Mouse (Mus musculus) kidney, embryonic 14.5 days (tissue): ENCODE measurements around the gene Stra6. TPM values are rescaled to one million over a fixed set of nuclear protein-coding genes. Genes with fewer than 3 reads are reported as not detected.

Experiments
- ATAC-seq: fragments of 200-750 bp; cut with Nextera tagmentation; 2 replicates; pipeline ENCODE4 v1.8.0; 2017; ENCODE audit warnings: moderate number of reproducible peaks, mild to moderate bottlenecking, moderate TSS enrichment, moderate library complexity; ENCODE audit not compliant: low FRiP score, low TSS enrichment
- H3K27ac ChIP-seq: fragments of 300-500 bp; sonication (generic); 2 replicates; pipeline ENCODE4 v1.5.1; 2014; ENCODE audit warnings: low read depth, mild to moderate bottlenecking, low read length, moderate library complexity, mixed read lengths
- H3K27me3 ChIP-seq: fragments of 300-500 bp; sonication (generic); 2 replicates; pipeline ENCODE4 v1.6.1; 2014; ENCODE audit warnings: mild to moderate bottlenecking, low read length; ENCODE audit not compliant: control insufficient read depth, insufficient read depth
- H3K36me3 ChIP-seq: fragments of 300-500 bp; sonication (generic); 2 replicates; pipeline ENCODE4 v1.6.1; 2014; ENCODE audit warnings: low read length, mixed read lengths; ENCODE audit not compliant: control insufficient read depth, insufficient read depth
- H3K4me1 ChIP-seq: fragments of 300-500 bp; sonication (generic); 2 replicates; pipeline ENCODE4 v1.6.1; 2014; ENCODE audit warnings: low read length, mixed read lengths; ENCODE audit not compliant: control insufficient read depth, insufficient read depth
- H3K4me2 ChIP-seq: fragments of 300-500 bp; sonication (generic); replicated peaks from 2 replicates; pipeline ENCODE4 v1.6.1; 2014; ENCODE audit warnings: low read depth, mild to moderate bottlenecking, low read length
- H3K4me3 ChIP-seq: fragments of 300-500 bp; sonication (generic); 2 replicates; pipeline ENCODE4 v1.5.1; 2014; ENCODE audit warnings: mild to moderate bottlenecking, low read length
- H3K9ac ChIP-seq: fragments of 300-500 bp; sonication (generic); 2 replicates; pipeline ENCODE4 v1.6.1; 2014; ENCODE audit warnings: low read depth, mild to moderate bottlenecking, low read length, moderate library complexity
- H3K9me3 ChIP-seq: fragments of 300-500 bp; sonication (generic); 2 replicates; pipeline ENCODE4 v1.6.1; 2016; ENCODE audit warnings: low read length; ENCODE audit not compliant: control insufficient read depth
- WGBS: fragments of 180-500 bp; shearing (Covaris S2); extraction: QIAGEN DNeasy Blood & Tissue Kit; methylation state at CpG from one replicate; pipeline ENCODE4 v1.1.7; 2014; 5-methylcytosine and 5-hydroxymethylcytosine counted together
- polyA plus RNA-seq: library from polyadenylated mRNA; unstranded; fragments of >200 nt; fragmentation: Nextera tagmentation; extraction: Ambion mirVana; gene quantifications from 2 replicates; pipeline ENCODE4 v1.2.1, GENCODE M21; 2014

Stra6 gene
- polyA plus RNA-seq, 1 experiment from 2014 or later, result 39.2 TPM

DNA sequence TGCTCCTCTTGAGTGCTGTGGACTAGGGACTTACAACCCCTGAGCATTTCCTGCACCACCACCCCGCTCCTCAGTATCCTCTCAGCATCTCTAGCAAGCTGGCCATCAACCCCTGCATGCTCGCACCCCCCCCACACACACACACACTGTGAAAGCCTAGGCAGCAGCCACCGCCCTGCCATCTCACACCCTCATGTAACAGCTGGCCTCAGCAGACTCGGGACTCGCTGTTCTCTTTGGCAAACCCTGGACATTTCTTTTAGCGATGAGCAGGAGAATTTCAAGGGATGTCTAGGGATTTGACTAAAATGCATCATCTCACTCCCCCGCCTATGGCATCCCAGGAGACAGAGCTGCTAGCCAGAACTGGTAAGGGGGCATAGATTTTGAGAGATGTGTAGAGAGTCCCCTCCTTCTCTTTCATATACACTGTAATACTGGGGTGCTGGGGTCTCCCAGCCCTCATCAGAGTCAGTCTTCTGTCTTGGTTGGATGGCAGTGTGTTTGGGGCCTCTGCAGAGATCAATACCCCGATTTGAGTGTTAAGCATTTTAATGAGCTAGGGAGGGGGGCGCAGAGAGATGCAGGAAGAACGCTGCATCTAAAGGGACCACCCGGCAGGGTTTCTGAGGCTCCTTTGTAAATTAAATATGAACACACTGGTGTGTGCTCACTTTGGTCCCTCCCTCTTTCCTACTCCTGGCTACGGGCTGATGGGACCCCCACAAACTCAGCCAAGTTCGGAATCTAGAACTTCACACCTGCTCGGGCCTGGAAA lies 139.3 kb downstream of the Stra6 start:
- no peak overlapping the region for H3K9ac ChIP-seq
- no peak overlapping the region for H3K27ac ChIP-seq
- peaks cover 63% of the 10 kb centered on the region for H3K27me3 ChIP-seq
- no peak for ATAC-seq
- H3K36me3 ChIP-seq, result no peaks in the 10 kb centered on the region
- peaks cover 27% of the 10 kb centered on the region for H3K4me1 ChIP-seq
- H3K9me3 ChIP-seq, result no peaks in the 10 kb centered on the region
- H3K4me2 ChIP-seq, result no peak overlapping the region
- H3K4me3 ChIP-seq, result no peak overlapping the region
- WGBS, result 4% methylated on average over 14 of the region's 14 CpGs

Other genes with a start within 250 kb of the Stra6 start
- 6.5 and 7.2 TPM in 2 replicates for gene Arid3b, start 227.0 kb upstream of the Stra6 start, polyA plus RNA-seq
- 106 and 108 TPM in 2 replicates for gene Ubl7, start 152.8 kb upstream of the Stra6 start, polyA plus RNA-seq
- 0.93 TPM in 2 replicates for gene Sema7a, start 123.7 kb upstream of the Stra6 start, polyA plus RNA-seq
- gene Cyp11a1, start 57.4 kb upstream of the Stra6 start, polyA plus RNA-seq, result 0.47 and 0.87 TPM in 2 replicates
- 0.09 and 0.57 TPM in 2 replicates for gene Ccdc33, start 55.0 kb downstream of the Stra6 start, polyA plus RNA-seq
- 47.4 and 48.6 TPM in 2 replicates for gene Islr, start 140.5 kb downstream of the Stra6 start, polyA plus RNA-seq
- 0.12 and 0.23 TPM in 2 replicates for gene Islr2, start 140.5 kb downstream of the Stra6 start, polyA plus RNA-seq
- 13.5 and 25.0 TPM in 2 replicates for gene Pml, start 186.0 kb downstream of the Stra6 start, polyA plus RNA-seq
- 22.3 and 29.8 TPM in 2 replicates for gene Stoml1, start 189.4 kb downstream of the Stra6 start, polyA plus RNA-seq
- 26.0 and 27.0 TPM in 2 replicates for gene Loxl1, start 249.4 kb downstream of the Stra6 start, polyA plus RNA-seq